Mouse (Mus musculus) liver, adult 10 weeks (tissue): Measurements from ENCODE around the gene Tbx3. TPM values are rescaled to one million over a fixed set of nuclear protein-coding genes. Genes with fewer than 3 reads are reported as not detected.

Experiments used
- polyA plus RNA-seq: library from polyadenylated mRNA; stranded (reverse); fragments of 350-450 nt; fragmentation: Illumina TruSeq; extraction: RNeasy Lipid Tissue Mini Kit (QIAGEN cat#74804); gene quantifications from one replicate; pipeline ENCODE4 v1.2.3, GENCODE M21; 2014; ENCODE audit warnings: low read depth, low replicate concordance

The Tbx3 gene
- 20.3 TPM for polyA plus RNA-seq

DNA sequence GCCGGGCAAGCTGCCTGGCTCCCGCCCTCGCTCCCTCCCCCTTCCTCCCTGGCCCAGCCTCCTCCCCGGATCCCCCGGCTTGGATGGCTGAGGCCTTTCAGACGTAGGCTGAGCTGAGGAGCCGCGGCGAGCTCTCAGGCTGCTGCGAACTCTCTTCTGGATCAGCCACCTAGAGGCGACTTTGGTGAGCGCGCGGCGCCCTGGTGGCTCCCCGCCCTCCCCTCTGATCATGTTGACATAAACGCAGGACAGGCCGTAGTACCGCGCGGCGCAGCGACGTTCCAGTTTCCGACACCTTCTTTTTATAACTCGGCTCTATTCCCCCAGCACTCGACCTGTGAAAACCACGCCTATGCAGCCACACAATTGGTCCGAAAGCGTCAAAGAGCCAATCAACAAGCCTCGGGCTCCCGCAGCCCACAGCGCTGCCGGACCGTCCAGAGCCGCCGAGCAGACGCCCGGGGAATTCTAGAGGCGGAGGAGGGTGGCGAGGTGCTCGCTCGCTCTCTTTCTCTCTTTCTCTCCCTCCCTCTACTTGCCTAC, at the start of gene Tbx3:
TSS of gene Tbx3 (plus strand) at position 104 of the 543 bp plus-strand sequence.

Other genes starting within 250 kb of the Tbx3 start
- not detected for gene Tbx5, start 162.0 kb downstream of the Tbx3 start, polyA plus RNA-seq